Mouse (Mus musculus) right cerebral cortex, postnatal 14 days (tissue): ENCODE results near the gene Ppp1r12a.
A peak's percentile ranks its signal among the peaks of the same experiment; 100 is the strongest.

ENCODE experiments used
- DNase-seq: peaks from one replicate; pipeline ENCODE4 v3.0.0; 2022

Gene Ppp1r12a

GRCm38 (mm10) chr10:108161261-108162256 lies at the start of gene Ppp1r12a:
Ppp1r12a (plus strand) TSS chr10:108162193.
- peak; percentile 95 for DNase-seq

DNA sequence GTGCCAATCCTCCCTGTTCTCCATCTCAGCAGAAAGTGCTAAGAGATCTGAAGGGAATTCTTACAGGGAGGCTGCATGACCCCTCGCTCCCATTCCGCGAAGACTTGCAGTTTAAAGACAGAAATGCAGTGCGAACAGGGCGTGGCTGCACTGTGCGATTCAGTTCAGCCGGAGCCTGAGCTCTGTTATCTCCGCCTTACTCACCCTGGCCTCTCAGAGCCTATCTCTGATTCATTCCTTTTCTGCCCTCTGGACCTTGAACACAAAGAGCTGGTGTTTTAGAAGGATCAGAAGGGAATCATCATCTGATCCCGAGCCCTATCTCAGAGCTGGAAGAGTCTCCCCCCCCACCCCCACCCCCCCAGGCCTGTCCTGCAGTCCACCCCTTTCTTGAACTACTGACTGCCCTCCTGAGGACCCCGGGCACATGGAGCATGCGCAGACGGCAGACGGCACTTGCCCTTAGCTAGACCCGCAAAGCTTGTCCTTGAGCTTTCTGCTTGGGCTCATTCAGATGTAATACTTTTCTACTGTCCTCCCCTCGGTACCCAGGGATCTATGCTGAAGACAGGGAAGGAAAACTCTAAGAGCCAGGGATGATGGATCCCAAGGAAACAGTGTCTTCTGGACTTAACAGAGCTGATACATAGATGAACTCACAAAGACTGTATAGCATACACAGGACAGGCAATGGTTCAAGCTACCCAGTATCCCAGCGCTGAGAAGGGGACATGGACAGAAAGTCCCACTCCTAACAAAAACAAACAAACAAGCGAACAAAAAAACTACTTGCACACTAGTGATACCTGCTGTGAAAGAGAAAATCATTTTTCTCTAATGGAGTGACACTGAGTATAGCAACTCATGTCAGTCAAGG lies 48.4 kb upstream of the Ppp1r12a start:
- no peak for DNase-seq

GRCm38 (mm10) chr10:108118200-108119163 lies 43.5 kb upstream of the Ppp1r12a start:
- DNase-seq, result no peak

DNA sequence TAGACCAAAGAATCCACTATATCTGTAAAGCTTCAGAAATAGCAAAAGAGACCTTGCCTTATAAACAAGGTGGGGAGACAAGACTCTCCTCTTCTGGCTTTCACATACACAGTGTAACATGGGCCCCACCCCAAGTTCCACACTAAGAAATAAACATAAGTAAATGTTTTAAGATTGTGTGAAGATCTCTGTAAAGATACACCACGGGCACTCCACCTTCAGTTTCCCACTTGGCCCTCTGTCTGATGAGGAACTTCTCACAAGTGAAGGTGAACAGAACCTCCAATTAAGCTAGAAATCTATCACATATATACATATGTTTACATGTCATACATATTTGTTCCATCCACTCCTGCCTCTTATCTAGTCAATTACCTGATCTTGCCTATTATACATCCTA lies 42.6 kb upstream of the Ppp1r12a start:
- no peak for DNase-seq

DNA sequence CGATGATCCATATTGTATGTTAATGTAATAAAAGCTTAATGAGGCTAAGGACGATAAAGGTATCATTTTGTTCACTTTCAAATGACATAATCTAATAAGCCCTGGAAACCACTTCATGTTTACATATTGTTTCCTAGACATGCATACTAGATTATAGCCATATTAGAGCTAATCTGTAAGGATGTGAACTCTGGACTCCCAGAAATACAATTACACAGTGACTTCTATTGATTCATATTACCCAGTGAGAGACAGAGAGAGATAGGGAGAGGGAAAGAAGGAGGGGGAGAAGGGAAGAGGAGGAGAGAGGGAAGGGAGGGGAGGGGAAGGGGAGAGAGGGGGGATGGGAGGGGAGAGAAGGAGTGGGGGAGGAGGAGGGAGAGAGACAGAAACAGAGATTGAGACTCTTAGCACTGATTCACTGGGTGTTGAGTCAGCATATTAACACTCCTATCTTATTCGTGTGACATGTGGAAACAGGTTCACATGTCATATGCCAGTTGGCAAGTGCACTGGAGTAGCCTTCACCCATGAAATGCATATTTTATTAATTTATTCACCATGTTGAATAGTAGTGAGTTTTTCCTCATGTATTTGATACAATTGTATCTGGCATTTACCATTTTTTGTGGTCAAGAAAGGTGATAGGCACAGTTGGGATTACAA lies 36.9 kb upstream of the Ppp1r12a start:
- DNase-seq, result no peak

DNA sequence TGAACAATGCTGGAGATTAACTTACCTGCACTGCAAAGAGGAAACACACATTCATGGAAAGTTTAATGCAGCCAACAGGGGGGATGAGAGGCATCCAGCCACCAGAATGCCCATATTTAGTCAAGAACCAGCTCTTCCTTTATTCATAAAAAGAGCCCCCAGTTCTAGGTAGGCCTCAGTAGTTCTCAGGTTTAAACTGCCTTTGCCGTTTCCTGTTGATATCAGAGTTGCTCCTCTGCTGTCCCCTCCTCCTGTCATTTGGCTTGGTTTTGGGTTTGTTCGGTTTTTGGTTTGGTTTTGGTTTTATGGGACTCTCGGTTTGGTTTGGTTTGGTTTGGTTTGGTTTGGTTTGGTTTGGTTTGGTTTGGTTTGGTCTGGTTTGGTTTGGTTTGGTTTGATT lies 32.8 kb upstream of the Ppp1r12a start:
- DNase-seq, result no peak

GRCm38 (mm10) chr10:108131858-108132257 lies 30.1 kb upstream of the Ppp1r12a start:
- no peak for DNase-seq

GRCm38 (mm10) chr10:108133253-108133652 lies 28.7 kb upstream of the Ppp1r12a start:
- DNase-seq, result no peak

- DNase-seq, result no peak
Observed at GRCm38 (mm10) chr10:108133745-108134144, 28.2 kb upstream of the Ppp1r12a start.

DNA sequence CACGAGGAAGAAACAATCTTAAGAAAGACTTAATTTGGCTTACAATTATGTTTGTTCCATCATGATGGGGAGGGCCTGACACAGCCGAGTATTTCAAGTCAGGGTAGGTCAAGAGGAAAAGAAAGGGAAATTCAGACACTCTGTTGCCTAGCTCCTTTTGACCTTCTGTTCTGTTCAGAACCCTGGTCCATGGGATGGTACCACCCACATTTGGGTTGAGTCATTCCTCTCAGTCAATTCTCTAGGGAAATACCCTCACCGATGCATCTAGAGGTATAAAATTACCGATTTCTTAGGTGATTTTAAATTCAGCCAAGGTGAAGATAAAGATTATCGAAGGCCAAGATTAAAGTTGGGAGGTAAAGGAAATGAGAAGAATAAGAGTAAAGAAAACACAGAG lies 23.6 kb upstream of the Ppp1r12a start:
- DNase-seq, result no peak

DNA sequence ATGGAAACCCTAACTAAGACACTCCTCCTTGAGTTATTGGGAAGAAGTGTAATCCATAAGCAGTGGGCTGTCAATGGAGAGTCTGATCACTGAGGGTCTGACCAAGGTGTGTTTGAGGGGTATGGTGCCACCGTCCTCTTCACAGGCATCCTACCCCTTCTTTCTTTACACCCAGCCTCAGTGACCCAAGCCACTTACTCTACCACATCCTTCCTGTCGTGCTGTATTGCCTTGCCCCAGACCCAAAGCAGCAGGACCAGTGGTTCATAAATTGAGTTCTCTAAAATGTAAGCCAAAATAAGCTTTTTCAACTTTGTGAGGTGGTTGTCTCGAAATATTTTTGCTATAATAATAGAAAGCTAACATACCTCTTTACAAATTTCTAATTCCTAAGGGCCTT lies 22.2 kb upstream of the Ppp1r12a start:
- no peak for DNase-seq

DNA sequence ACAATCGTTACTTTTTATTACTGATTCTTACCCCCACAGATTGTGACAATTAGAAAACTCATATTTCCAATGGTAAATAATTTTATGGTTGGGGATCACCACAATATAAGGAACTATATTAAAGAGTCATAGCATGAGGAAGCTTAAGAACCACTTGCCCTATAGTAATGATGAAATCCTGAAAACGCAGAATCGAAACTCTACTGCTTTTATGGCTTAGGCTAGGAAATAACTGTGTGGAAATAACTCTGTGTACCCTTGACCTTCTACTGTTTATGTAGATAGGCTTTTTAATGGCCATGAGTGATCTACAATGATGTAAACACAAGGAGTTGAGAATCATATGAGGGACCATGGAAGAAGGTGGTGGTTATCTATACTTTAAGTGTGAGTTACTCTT lies 21.3 kb upstream of the Ppp1r12a start:
- DNase-seq, result no peak

- DNase-seq, result no peak
Observed at GRCm38 (mm10) chr10:108143991-108144525, 17.9 kb upstream of the Ppp1r12a start.

- no peak for DNase-seq
Observed at GRCm38 (mm10) chr10:108145701-108146100, 16.3 kb upstream of the Ppp1r12a start.

DNA sequence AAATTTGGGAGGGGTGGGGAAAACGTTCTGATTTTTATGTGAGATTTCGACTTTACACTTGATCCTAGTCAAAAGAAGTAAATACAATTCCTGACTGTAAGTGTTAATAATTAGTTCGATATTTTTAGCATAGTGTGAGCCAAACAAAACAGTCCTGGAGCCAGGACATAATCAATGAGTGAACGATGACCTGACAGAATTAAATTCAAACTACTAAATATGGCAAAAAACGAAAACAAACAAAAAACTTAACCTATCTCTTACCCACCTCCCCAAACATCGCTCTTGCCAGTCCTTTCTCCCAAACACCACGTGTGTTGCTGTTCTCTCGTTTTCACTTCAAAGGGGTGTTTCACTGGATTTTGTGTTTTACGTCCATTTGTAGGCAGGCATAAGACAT lies 15.0 kb upstream of the Ppp1r12a start:
- no peak for DNase-seq

GRCm38 (mm10) chr10:108153301-108153700 lies 8.7 kb upstream of the Ppp1r12a start:
- DNase-seq, result no peak

DNA sequence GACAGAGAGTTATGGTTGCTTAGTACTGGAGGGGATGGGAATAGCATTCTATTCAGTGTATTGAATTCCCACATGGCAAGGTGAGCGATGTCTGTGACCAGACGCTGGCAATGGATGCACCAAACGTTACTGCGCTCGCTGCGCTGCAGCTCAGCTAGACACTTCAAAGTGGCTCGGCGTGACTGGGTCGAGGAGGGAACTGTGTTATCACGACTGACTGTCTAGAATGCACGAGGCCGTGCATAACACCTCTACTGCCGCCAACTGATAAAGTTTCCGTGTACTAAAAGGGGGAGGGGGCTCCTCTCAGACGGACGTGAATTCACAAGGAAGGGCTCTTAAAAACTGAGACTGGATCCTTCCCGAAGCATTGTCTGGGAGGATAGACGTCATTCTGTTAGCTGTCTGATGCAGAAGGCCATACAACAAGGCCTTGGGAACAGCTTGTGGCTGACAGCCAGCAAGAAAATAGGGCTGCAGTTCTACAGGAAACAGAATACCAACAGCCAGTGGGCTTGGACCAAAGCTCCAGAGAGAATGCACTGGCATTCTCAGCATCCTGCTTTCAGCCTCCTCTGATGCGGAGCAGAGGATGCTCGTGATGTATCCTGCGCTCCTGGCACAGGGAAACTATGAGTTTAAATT lies 6.8 kb upstream of the Ppp1r12a start:
- DNase-seq, result peak; percentile 20

- no peak for DNase-seq
Observed at GRCm38 (mm10) chr10:108155687-108156067, 6.3 kb upstream of the Ppp1r12a start.

DNA sequence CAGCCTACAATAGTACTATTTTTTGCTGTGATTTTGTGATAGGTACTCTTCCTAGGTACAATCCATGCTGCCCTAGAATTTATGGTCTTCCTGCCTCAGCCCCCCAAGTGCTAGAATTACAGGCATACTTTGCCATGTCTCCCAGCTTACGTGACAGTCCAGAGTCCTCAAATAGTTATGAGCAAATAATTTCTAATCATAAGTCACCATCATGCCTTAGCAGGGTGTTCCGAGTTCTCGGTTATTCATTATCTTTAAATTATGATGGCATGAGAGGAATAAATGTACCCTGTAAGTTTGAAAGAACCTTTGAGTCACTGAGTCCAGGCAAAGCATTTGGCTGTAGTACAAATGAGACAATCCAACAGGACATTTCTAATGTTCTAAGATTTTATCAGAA lies 5.9 kb upstream of the Ppp1r12a start:
- DNase-seq, result no peak

GRCm38 (mm10) chr10:108159002-108159401 lies 3.0 kb upstream of the Ppp1r12a start:
- DNase-seq, result no peak
